Mouse (Mus musculus): Measurements from ENCODE around the gene Drd4. TPM values are rescaled to one million over a fixed set of nuclear protein-coding genes. Genes with fewer than 3 reads are reported as not detected.

Drd4 gene
- 0.13 and 0.29 TPM in 2 replicates for polyA plus RNA-seq (2012; rRNA removed)

GRCm38 (mm10) chr7:141291921-141292582 lies at the start of gene Drd4:
Drd4 (plus strand) TSS chr7:141292006.

DNA sequence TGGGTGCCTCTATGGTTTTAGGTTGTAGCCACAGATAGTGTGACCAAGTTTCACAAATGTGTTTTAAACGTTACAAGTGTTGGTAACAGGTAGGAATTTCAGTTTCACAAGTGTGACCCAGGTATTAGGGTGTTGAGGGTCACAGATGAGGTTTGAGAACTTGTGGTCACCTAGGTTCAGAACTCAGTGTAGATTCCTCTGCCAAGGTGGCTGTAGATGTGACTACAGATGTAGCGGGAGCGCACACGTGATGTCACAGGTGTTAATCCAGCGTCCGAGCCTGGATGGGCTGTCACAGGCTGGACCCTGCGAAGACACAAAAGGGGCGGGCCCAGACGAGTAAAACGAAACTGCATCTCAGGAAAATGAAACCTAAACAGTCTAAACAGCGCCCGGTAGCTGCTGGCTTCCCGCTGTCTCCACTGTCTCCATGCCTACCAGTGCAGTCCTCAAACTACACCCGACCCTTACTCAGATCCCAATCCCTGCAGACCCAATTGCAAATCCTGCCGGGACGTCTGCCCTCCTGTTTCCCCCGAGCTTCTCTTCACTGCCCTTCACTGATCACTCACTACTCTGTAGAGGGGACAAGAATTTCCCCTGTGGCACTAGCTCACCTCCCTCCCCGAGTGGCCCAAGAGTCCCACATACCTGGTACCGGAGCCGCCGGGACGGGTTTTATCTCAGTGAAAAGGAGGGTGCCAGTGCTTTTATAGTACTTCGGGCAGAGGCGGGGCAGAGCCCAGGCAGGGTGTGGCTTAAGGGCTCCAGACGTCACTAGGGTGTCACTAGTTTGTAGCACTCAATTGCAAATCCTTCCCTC lies 25.9 kb upstream of the Drd4 start, which contains the start of gene Irf7:
TSS of gene Irf7 (minus strand) at position 743 of the 823 bp plus-strand sequence.

DNA sequence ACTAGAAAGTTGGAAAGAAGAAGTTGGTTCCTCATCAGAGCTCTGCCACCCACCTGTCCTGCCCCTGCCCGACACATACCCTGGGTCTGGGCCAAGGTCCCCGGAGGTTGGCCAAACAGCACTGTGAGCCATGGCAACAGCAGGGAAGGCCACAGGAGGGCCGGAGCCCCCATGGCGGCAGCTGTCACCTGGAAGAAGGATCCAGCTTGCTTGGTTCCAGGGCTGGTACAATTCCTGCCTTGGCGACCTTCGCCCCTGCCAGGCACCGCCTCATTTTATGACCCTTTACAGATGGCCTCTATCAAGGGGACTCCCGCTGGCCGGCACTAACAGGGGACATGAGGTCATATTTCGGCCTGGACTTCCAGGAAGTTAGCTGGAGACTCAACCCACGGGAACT lies 15.3 kb upstream of the Drd4 start, which contains the start of gene Cdhr5:
TSS of gene Cdhr5 (minus strand) at position 241 of the 400 bp plus-strand sequence.

GRCm38 (mm10) chr7:141278766-141279590 lies 12.8 kb upstream of the Drd4 start, which contains the start of gene Sct:
Sct (minus strand) TSS chr7:141279133.

DNA sequence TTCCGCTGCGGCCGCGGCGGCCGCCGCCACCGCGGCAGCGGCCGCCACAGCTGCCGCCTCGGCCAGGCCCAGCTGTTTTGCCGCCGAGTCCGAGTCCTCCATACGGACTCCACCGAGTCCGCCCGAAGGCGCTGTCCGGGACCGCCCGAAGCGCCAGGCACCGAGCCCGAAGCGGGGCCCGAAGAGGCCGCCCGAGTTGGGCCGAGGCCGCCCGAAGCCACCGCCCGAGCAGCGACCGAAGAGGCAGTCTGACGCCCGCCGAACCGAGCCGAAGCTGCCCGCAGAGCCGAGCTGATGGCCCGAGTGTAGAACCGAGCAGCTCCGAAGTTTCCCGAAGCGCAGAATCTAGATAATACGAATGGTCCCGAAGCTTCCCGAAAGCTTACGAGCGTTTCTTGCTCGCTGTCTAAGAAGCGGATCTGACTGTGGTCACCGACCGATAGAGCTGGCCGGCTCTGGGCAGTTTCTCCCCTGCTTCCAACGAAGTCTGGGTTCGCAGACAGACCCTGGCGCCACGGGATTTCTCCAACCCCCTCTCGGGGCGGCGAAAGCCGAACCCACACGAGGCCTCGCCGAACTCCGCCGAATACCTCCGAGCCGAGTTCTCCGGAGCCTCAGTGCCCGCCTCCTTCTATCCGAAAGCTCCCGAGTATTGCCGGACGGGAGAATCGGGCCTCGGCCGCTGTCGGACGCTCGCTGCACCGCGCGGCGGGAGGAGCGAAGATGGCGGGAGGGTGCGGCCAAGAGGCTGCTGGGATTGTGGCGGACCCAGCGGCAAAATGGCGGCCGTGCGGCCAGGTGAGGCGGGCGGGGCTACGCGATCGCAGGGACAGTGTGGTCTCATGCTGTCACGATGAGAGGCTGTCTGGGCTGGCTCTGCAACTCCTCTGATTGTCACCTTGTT lies 35.9 kb downstream of the Drd4 start, which contains the start of the genes Deaf1 and Tmem80:
TSS of gene Deaf1 (minus strand) at position 222 of the 904 bp plus-strand sequence.
TSS of gene Tmem80 (plus strand) at position 271 of the 904 bp plus-strand sequence.

DNA sequence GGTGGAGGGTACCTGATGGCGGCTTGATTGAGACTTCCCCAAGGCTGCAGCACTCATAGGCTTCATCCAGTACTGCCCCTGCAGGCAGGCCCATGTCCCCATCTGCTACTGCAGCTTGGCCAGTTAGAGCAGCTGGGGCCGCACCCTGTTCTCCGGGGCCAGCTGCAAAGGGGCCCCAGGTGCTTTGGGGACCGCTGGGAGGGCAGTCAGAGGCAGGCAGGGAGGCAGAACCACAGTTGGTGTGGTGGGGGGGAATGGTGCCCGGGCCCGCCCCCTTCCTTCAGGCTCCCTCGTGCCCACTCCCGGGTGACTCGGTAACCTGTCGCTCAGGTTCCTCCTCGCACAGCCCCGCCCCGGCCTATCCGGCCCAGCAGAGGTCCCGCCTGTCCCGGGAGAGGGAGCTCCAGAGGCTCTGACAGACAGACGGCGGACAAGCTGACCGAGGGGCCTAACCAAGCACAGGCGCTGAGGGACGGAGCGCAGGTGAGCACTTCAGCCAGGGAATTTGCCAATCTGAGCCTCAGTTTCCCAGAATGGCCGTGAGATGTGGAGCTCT lies 46.8 kb downstream of the Drd4 start, which contains the start of gene Eps8l2:
TSS of gene Eps8l2 (plus strand) at position 305 of the 556 bp plus-strand sequence.

Other genes starting within 250 kb of the Drd4 start
- 3.7 and 5.0 TPM in 2 replicates for gene B4galnt4, start 230.9 kb upstream of the Drd4 start, polyA plus RNA-seq (2012; rRNA removed)
- 141 and 148 TPM in 2 replicates for gene Pkp3, start 213.8 kb upstream of the Drd4 start, polyA plus RNA-seq (2012; rRNA removed)
- gene Sigirr, start 191.4 kb upstream of the Drd4 start, polyA plus RNA-seq (2012; rRNA removed): 41.9 and 54.5 TPM in 2 replicates
- gene Ano9, start 174.2 kb upstream of the Drd4 start, polyA plus RNA-seq (2012; rRNA removed): 60.4 and 80.5 TPM in 2 replicates
- 29.2 and 32.7 TPM in 2 replicates for gene Ptdss2, start 169.6 kb upstream of the Drd4 start, polyA plus RNA-seq (2012; rRNA removed)
- 140 and 158 TPM in 2 replicates for gene Rnh1, start 119.1 kb upstream of the Drd4 start, polyA plus RNA-seq (2012; rRNA removed)
- gene Hras, start 98.0 kb upstream of the Drd4 start, polyA plus RNA-seq (2012; rRNA removed): 86.0 and 86.1 TPM in 2 replicates
- 11.4 and 11.6 TPM in 2 replicates for gene Lrrc56, start 97.8 kb upstream of the Drd4 start, polyA plus RNA-seq (2012; rRNA removed)
- gene Lmntd2, start 77.9 kb upstream of the Drd4 start, polyA plus RNA-seq (2012; rRNA removed): 11.8 and 12.9 TPM in 2 replicates
- 224 and 235 TPM in 2 replicates for gene Rassf7, start 76.1 kb upstream of the Drd4 start, polyA plus RNA-seq (2012; rRNA removed)
- gene Phrf1, start 63.2 kb upstream of the Drd4 start, polyA plus RNA-seq (2012; rRNA removed): 20.1 and 28.0 TPM in 2 replicates
- gene Irf7, start 25.5 kb upstream of the Drd4 start, polyA plus RNA-seq (2012; rRNA removed): 200 and 285 TPM in 2 replicates
- 405 and 478 TPM in 2 replicates for gene Cdhr5, start 15.2 kb upstream of the Drd4 start, polyA plus RNA-seq (2012; rRNA removed)
- 105 and 193 TPM in 2 replicates for gene Sct, start 12.9 kb upstream of the Drd4 start, polyA plus RNA-seq (2012; rRNA removed)
- gene Deaf1, start 35.7 kb downstream of the Drd4 start, polyA plus RNA-seq (2012; rRNA removed): 21.1 and 26.0 TPM in 2 replicates
- 22.3 and 31.1 TPM in 2 replicates for gene Tmem80, start 35.7 kb downstream of the Drd4 start, polyA plus RNA-seq (2012; rRNA removed)
- 257 and 334 TPM in 2 replicates for gene Eps8l2, start 46.9 kb downstream of the Drd4 start, polyA plus RNA-seq (2012; rRNA removed)
- 262 and 282 TPM in 2 replicates for gene Taldo1, start 100.2 kb downstream of the Drd4 start, polyA plus RNA-seq (2012; rRNA removed)
- 61.5 and 75.6 TPM in 2 replicates for gene Gatd1, start 122.1 kb downstream of the Drd4 start, polyA plus RNA-seq (2012; rRNA removed)
- 2.0 and 2.2 TPM in 2 replicates for gene Cend1, start 137.5 kb downstream of the Drd4 start, polyA plus RNA-seq (2012; rRNA removed)
- gene Slc25a22, start 145.9 kb downstream of the Drd4 start, polyA plus RNA-seq (2012; rRNA removed): 65.1 and 72.7 TPM in 2 replicates
- 11.9 and 14.2 TPM in 2 replicates for gene Pidd1, start 152.0 kb downstream of the Drd4 start, polyA plus RNA-seq (2012; rRNA removed)
- 439 and 527 TPM in 2 replicates for gene Rplp2, start 155.4 kb downstream of the Drd4 start, polyA plus RNA-seq (2012; rRNA removed)
- gene Pnpla2, start 163.2 kb downstream of the Drd4 start, polyA plus RNA-seq (2012; rRNA removed): 212 and 220 TPM in 2 replicates
- gene Cracr2b, start 169.1 kb downstream of the Drd4 start, polyA plus RNA-seq (2012; rRNA removed): 147 and 153 TPM in 2 replicates
- gene Cd151, start 175.4 kb downstream of the Drd4 start, polyA plus RNA-seq (2012; rRNA removed): 370 and 431 TPM in 2 replicates
- gene Polr2l, start 183.1 kb downstream of the Drd4 start, polyA plus RNA-seq (2012; rRNA removed): 27.1 and 30.2 TPM in 2 replicates
- 30.1 and 34.6 TPM in 2 replicates for gene Tspan4, start 183.2 kb downstream of the Drd4 start, polyA plus RNA-seq (2012; rRNA removed)
- 37.4 and 44.9 TPM in 2 replicates for gene Chid1, start 247.9 kb downstream of the Drd4 start, polyA plus RNA-seq (2012; rRNA removed)